Mouse (Mus musculus): ENCODE results near the gene A730009L09Rik. TPM values are rescaled to one million over a fixed set of nuclear protein-coding genes. Genes with fewer than 3 reads are reported as not detected.

Gene A730009L09Rik
- polyA plus RNA-seq, 1 experiment, result not detected

- Histone ChIP-seq H3K4me1 (ENCODE audit: control insufficient read depth, insufficient read depth, low read length) (no peaks in the 10 kb centered on the region), H3K27ac (ENCODE audit: insufficient read depth, low read length) (no peak overlapping the region), H3K4me3 (ENCODE audit: insufficient read depth, low read length) (no peak overlapping the region)
- no peak for TF ChIP-seq CTCF (IDR thresholded peaks at IDR 0.05; ENCODE audit: borderline replicate concordance, insufficient read depth, low read length)
- no peak for TF ChIP-seq POLR2A (IDR thresholded peaks at IDR 0.05; ENCODE audit: low read depth, low read length)
These were observed 20.1 kb upstream of the A730009L09Rik start for GRCm38 (mm10) chr16:84494818-84495217.

- TF ChIP-seq CTCF (IDR thresholded peaks at IDR 0.05; ENCODE audit: borderline replicate concordance, insufficient read depth, low read length) (no peak), POLR2A (IDR thresholded peaks at IDR 0.05; ENCODE audit: low read depth, low read length) (no peak)
- Histone ChIP-seq H3K4me1 (ENCODE audit: control insufficient read depth, insufficient read depth, low read length) (no peaks in the 10 kb centered on the region), H3K4me3 (ENCODE audit: insufficient read depth, low read length) (no peak overlapping the region), H3K27ac (ENCODE audit: insufficient read depth, low read length) (no peak overlapping the region)
These were observed 19.5 kb upstream of the A730009L09Rik start for GRCm38 (mm10) chr16:84495438-84495837.

GRCm38 (mm10) chr16:84507681-84508080 lies 7.2 kb upstream of the A730009L09Rik start:
- TF ChIP-seq POLR2A (IDR thresholded peaks at IDR 0.05; ENCODE audit: low read depth, low read length) (no peak), CTCF (IDR thresholded peaks at IDR 0.05; ENCODE audit: borderline replicate concordance, insufficient read depth, low read length) (no peak)
- Histone ChIP-seq H3K27ac (ENCODE audit: insufficient read depth, low read length) (no peak overlapping the region), H3K4me1 (ENCODE audit: control insufficient read depth, insufficient read depth, low read length) (no peaks in the 10 kb centered on the region), H3K4me3 (ENCODE audit: insufficient read depth, low read length) (no peak overlapping the region)

GRCm38 (mm10) chr16:84521975-84522635 lies 7.2 kb downstream of the A730009L09Rik start:
- TF ChIP-seq CTCF (IDR thresholded peaks at IDR 0.05; ENCODE audit: borderline replicate concordance, insufficient read depth, low read length), result no peak
- no peak for TF ChIP-seq POLR2A (IDR thresholded peaks at IDR 0.05; ENCODE audit: low read depth, low read length)
- no peaks in the 10 kb centered on the region for H3K4me1 ChIP-seq (ENCODE audit: control insufficient read depth, insufficient read depth, low read length)
- H3K4me3 ChIP-seq (ENCODE audit: insufficient read depth, low read length), result no peak overlapping the region
- H3K27ac ChIP-seq (ENCODE audit: insufficient read depth, low read length), result no peak overlapping the region

GRCm38 (mm10) chr16:84523061-84523460 lies 8.1 kb downstream of the A730009L09Rik start:
- TF ChIP-seq POLR2A (IDR thresholded peaks at IDR 0.05; ENCODE audit: low read depth, low read length), result no peak
- no peak for TF ChIP-seq CTCF (IDR thresholded peaks at IDR 0.05; ENCODE audit: borderline replicate concordance, insufficient read depth, low read length)
- Histone ChIP-seq H3K4me1 (ENCODE audit: control insufficient read depth, insufficient read depth, low read length) (no peaks in the 10 kb centered on the region), H3K4me3 (ENCODE audit: insufficient read depth, low read length) (no peak overlapping the region), H3K27ac (ENCODE audit: insufficient read depth, low read length) (no peak overlapping the region)

GRCm38 (mm10) chr16:84527375-84527774 lies 12.5 kb downstream of the A730009L09Rik start:
- no peak for TF ChIP-seq CTCF (IDR thresholded peaks at IDR 0.05; ENCODE audit: borderline replicate concordance, insufficient read depth, low read length)
- no peak for TF ChIP-seq POLR2A (IDR thresholded peaks at IDR 0.05; ENCODE audit: low read depth, low read length)
- Histone ChIP-seq H3K27ac (ENCODE audit: insufficient read depth, low read length) (no peak overlapping the region), H3K4me1 (ENCODE audit: control insufficient read depth, insufficient read depth, low read length) (no peaks in the 10 kb centered on the region), H3K4me3 (ENCODE audit: insufficient read depth, low read length) (no peak overlapping the region)

- no peak overlapping the region for H3K27ac ChIP-seq (ENCODE audit: insufficient read depth, low read length)
- TF ChIP-seq POLR2A (IDR thresholded peaks at IDR 0.05; ENCODE audit: low read depth, low read length), result no peak
- TF ChIP-seq CTCF (IDR thresholded peaks at IDR 0.05; ENCODE audit: borderline replicate concordance, insufficient read depth, low read length), result no peak
- H3K4me1 ChIP-seq (ENCODE audit: control insufficient read depth, insufficient read depth, low read length), result no peaks in the 10 kb centered on the region
- H3K4me3 ChIP-seq (ENCODE audit: insufficient read depth, low read length), result no peak overlapping the region
These were observed 17.9 kb downstream of the A730009L09Rik start for GRCm38 (mm10) chr16:84532803-84533202.

GRCm38 (mm10) chr16:84546059-84546458 lies 31.1 kb downstream of the A730009L09Rik start:
- no peaks in the 10 kb centered on the region for H3K4me1 ChIP-seq (ENCODE audit: control insufficient read depth, insufficient read depth, low read length)
- H3K4me3 ChIP-seq (ENCODE audit: insufficient read depth, low read length), result no peak overlapping the region
- H3K27ac ChIP-seq (ENCODE audit: insufficient read depth, low read length), result no peak overlapping the region
- TF ChIP-seq CTCF (IDR thresholded peaks at IDR 0.05; ENCODE audit: borderline replicate concordance, insufficient read depth, low read length), result no peak
- TF ChIP-seq POLR2A (IDR thresholded peaks at IDR 0.05; ENCODE audit: low read depth, low read length), result no peak

- no peak for TF ChIP-seq POLR2A (IDR thresholded peaks at IDR 0.05; ENCODE audit: low read depth, low read length)
- TF ChIP-seq CTCF (IDR thresholded peaks at IDR 0.05; ENCODE audit: borderline replicate concordance, insufficient read depth, low read length), result no peak
- Histone ChIP-seq H3K27ac (ENCODE audit: insufficient read depth, low read length) (no peak overlapping the region), H3K4me3 (ENCODE audit: insufficient read depth, low read length) (no peak overlapping the region), H3K4me1 (ENCODE audit: control insufficient read depth, insufficient read depth, low read length) (no peaks in the 10 kb centered on the region)
These were observed 34.2 kb downstream of the A730009L09Rik start for GRCm38 (mm10) chr16:84549122-84549521.

GRCm38 (mm10) chr16:84550445-84550844 lies 35.5 kb downstream of the A730009L09Rik start:
- H3K4me1 ChIP-seq (ENCODE audit: control insufficient read depth, insufficient read depth, low read length), result no peaks in the 10 kb centered on the region
- no peak overlapping the region for H3K27ac ChIP-seq (ENCODE audit: insufficient read depth, low read length)
- H3K4me3 ChIP-seq (ENCODE audit: insufficient read depth, low read length), result no peak overlapping the region
- no peak for TF ChIP-seq POLR2A (IDR thresholded peaks at IDR 0.05; ENCODE audit: low read depth, low read length)
